Mouse (Mus musculus) midbrain, embryonic 14.5 days (tissue): ENCODE results near the gene Men1. TPM values are rescaled to one million over a fixed set of nuclear protein-coding genes. Genes with fewer than 3 reads are reported as not detected.
"Not testable (repeated sequence)": the region's sequence is repeated elsewhere in the genome, so short reads cannot be mapped to it uniquely, and the experiment has no call there.

ENCODE experiments used
- ATAC-seq: fragments of 200-750 bp; cut with Nextera tagmentation; 2 replicates; pipeline ENCODE4 v1.8.0; 2017; ENCODE audit warnings: moderate number of reproducible peaks, moderate library complexity; ENCODE audit not compliant: low FRiP score, low TSS enrichment
- DNase-seq: peaks from one replicate; pipeline ENCODE4 v3.0.0-alpha.2; 2015
- H3K27ac ChIP-seq: fragments of 300-500 bp; sonication (generic); replicated peaks from 2 replicates; pipeline ENCODE4 v1.5.1; 2014; ENCODE audit warnings: mild to moderate bottlenecking, low read depth, low read length, moderate library complexity
- H3K27me3 ChIP-seq: fragments of 300-500 bp; sonication (generic); 2 replicates; pipeline ENCODE4 v1.6.1; 2014; ENCODE audit warnings: low read length, control low read depth, mixed read lengths; ENCODE audit not compliant: control insufficient read depth, insufficient read depth
- H3K36me3 ChIP-seq: fragments of 300-500 bp; sonication (generic); 2 replicates; pipeline ENCODE4 v1.6.1; 2014; ENCODE audit warnings: low read length, control low read depth; ENCODE audit not compliant: control insufficient read depth, insufficient read depth
- H3K4me1 ChIP-seq: fragments of 300-500 bp; sonication (generic); 2 replicates; pipeline ENCODE4 v1.6.1; 2014; ENCODE audit warnings: mild to moderate bottlenecking, antibody characterized with exemption, low read length, control low read depth; ENCODE audit not compliant: control insufficient read depth, insufficient read depth
- H3K4me2 ChIP-seq: fragments of 300-500 bp; sonication (generic); 2 replicates; pipeline ENCODE4 v1.6.1; 2014; ENCODE audit warnings: mild to moderate bottlenecking, low read length, moderate library complexity
- H3K4me3 ChIP-seq: fragments of 300-500 bp; sonication (generic); replicated peaks from 2 replicates; pipeline ENCODE4 v1.5.1; 2014; ENCODE audit warnings: low read depth, low read length
- H3K9ac ChIP-seq: fragments of 300-500 bp; sonication (generic); replicated peaks from 2 replicates; pipeline ENCODE4 v1.6.1; 2014; ENCODE audit warnings: mild to moderate bottlenecking, low read length, moderate library complexity
- H3K9me3 ChIP-seq: fragments of 300-500 bp; sonication (generic); 2 replicates; pipeline ENCODE4 v1.6.1; 2016; ENCODE audit warnings: low read length, control low read depth, mixed read lengths; ENCODE audit not compliant: control insufficient read depth
- WGBS: fragments of 180-500 bp; shearing (Covaris S2); extraction: QIAGEN DNeasy Blood & Tissue Kit; methylation state at CpG from one replicate; pipeline ENCODE4 v1.1.7; 2014; 5-methylcytosine and 5-hydroxymethylcytosine counted together
- polyA plus RNA-seq: library from polyadenylated mRNA; unstranded; fragments of >200 nt; fragmentation: Nextera tagmentation; extraction: Ambion mirVana; gene quantifications from 2 replicates; pipeline ENCODE4 v1.2.1, GENCODE M21; 2014

The Men1 gene
- polyA plus RNA-seq, 1 experiment from 2014 or later, result 55.4 TPM

DNA sequence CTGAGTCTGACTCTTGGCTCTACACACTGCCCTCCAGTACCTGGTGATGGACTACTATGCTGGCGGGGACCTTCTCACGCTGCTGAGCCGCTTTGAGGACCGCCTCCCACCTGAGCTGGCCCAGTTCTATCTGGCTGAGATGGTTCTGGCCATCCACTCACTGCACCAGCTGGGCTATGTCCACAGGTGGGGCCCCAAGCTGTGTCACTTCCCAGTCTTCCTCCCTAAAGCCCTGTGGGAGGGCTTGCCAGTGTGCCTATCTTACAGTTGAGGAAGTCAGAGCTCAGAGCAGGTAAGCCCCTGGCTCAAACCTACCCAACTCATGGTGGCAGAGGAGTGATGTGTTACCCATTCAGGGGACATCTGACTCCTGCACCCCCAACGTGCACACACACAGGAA, 24.6 kb upstream of the Men1 start:
- WGBS, result 88% methylated on average over 5 of the region's 5 CpGs
- no peaks in the 10 kb centered on the region for H3K9me3 ChIP-seq
- no peaks in the 10 kb centered on the region for H3K27me3 ChIP-seq
- H3K36me3 ChIP-seq, result 0 out of 2 replicates have a peak, but pooled peaks cover 4% of the 10 kb centered on the region
- H3K4me2 ChIP-seq, result no peak overlapping the region
- no peak for ATAC-seq
- no peaks in the 10 kb centered on the region for H3K4me1 ChIP-seq
- H3K27ac ChIP-seq, result no peak overlapping the region
- no peak overlapping the region for H3K9ac ChIP-seq
- no peak overlapping the region for H3K4me3 ChIP-seq
- DNase-seq, result no peak

DNA sequence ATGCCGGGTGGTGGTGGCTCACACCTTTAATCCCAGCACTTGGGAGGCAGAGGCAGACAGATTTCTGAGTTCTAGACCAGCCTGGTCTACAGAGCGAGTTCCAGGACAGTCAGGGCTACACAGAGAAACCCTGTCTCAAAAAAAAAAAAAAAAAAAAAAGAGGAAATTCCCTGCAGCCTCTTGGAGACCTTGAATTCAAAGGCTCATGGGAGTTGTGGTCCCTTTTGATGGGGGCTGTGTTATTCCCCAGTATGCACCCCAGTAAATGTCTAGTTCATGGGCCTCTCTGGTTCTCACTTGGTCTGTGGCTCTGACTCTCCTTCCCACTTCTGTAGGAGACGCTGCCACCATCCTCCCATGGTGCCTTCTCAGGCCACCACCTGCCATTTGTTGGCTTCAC, 23.0 kb upstream of the Men1 start:
- H3K4me1 ChIP-seq, H3K4me2 ChIP-seq, H3K27me3 ChIP-seq, H3K4me3 ChIP-seq, ATAC-seq, H3K27ac ChIP-seq, H3K36me3 ChIP-seq, H3K9ac ChIP-seq, DNase-seq, H3K9me3 ChIP-seq: not testable (repeated sequence)
- WGBS, result 91% methylated on average over 3 of the region's 3 CpGs

DNA sequence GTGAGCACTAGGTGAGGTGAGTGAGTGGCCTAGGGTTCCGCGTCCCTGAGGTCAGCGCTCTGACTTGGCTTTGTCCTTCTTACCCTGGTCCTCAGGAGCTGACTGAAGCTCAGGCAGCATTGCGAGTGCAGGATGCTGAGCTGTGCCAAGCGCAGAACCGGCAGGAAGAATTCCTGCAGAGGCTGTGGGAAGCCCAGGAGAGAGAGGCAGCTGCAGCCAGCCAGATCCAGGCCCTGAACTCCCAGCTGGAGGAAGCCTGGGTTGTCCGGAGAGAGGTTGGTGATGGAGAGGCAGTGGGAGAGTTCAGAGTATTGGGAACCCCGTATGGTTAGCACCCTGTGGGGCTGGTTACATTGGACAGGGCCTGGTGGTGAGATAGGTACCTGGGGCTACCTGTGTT, 21.0 kb upstream of the Men1 start:
- ATAC-seq (no peak), DNase-seq (no peak)
- no peak overlapping the region for H3K4me3 ChIP-seq
- H3K9ac ChIP-seq, result no peak overlapping the region
- no peaks in the 10 kb centered on the region for H3K9me3 ChIP-seq
- no peak overlapping the region for H3K27ac ChIP-seq
- H3K36me3 ChIP-seq, result peaks cover 9% of the 10 kb centered on the region; the same call in 1 of the 2 replicates
- H3K4me1 ChIP-seq, result no peaks in the 10 kb centered on the region
- H3K4me2 ChIP-seq, result no peak overlapping the region
- H3K27me3 ChIP-seq, result no peaks in the 10 kb centered on the region
- WGBS, result 89% methylated on average over 8 of the region's 8 CpGs

DNA sequence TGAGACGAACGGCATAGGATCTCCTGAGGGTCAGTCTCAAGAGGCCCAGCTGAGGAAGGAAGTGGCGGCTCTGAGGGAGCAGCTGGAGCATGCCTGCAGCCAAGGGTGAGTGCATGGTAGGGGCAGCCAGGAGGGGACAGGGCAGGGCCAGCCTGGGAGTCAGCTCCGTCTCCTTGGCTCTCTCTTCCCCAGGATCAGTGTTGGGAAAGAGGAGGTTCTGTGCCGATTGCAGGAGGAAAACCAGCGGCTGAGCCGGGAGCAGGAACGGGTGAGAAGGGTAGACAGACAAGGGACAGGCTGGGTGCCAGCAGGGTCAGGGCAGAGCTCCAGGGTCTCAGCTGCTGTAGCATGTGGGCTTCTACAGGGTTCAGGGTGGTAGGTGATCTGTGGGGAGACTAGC, 20.3 kb upstream of the Men1 start:
- no peak overlapping the region for H3K9ac ChIP-seq
- no peak for ATAC-seq
- no peaks in the 10 kb centered on the region for H3K27me3 ChIP-seq
- WGBS, result 87% methylated on average over 8 of the region's 8 CpGs
- DNase-seq, result no peak
- no peaks in the 10 kb centered on the region for H3K9me3 ChIP-seq
- no peak overlapping the region for H3K4me2 ChIP-seq
- peaks cover 9% of the 10 kb centered on the region; the same call in 1 of the 2 replicates for H3K36me3 ChIP-seq
- H3K27ac ChIP-seq, result no peak overlapping the region
- no peak overlapping the region for H3K4me3 ChIP-seq
- no peaks in the 10 kb centered on the region for H3K4me1 ChIP-seq

DNA sequence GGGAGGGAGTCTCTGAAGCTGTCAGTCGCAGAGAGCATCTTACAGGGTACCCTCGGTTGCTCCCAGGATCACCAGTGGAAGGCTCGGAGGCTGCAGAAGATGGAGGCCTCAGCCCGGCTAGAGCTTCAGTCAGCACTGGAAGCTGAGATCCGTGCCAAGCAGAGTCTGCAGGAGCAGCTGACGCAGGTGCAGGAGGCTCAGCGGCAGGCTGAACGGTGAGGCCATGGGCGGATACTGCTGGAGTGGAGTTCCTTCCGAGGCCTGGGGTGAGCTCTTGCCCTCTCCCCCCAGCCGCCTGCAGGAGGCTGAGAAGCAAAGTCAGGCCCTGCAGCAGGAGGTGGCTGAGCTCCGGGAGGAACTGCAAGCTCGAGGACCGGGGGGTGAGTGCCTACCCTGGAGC, 19.2 kb upstream of the Men1 start:
- 79% methylated on average over 14 of the region's 14 CpGs for WGBS
- no peak for ATAC-seq

DNA sequence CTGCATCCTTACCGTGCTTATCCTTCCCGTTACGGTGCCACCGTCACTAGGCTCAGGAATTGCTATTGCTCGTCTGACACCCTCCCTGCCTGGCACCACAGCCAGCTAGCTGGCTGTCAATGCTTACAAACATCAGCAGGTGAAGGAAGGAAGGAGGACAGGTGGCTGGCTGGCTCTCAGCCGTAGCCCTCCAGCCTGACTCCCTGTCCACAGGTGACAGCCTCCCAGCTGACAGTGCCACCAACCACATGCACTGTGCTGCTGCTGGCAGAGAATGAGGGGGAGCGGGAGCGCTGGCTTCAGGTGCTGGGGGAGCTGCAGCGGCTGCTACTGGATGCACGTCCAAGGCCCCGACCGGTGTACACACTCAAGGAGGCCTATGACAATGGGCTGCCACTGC, 16.6 kb upstream of the Men1 start:
- Histone ChIP-seq H3K4me2 (no peak overlapping the region), H3K27ac (no peak overlapping the region), H3K9ac (no peak overlapping the region), H3K27me3 (no peaks in the 10 kb centered on the region), H3K4me1 (no peaks in the 10 kb centered on the region), H3K9me3 (no peaks in the 10 kb centered on the region), H3K36me3 (peaks cover 12% of the 10 kb centered on the region; the same call in 1 of the 2 replicates), H3K4me3 (no peak overlapping the region)
- ATAC-seq (no peak), DNase-seq (no peak)
- WGBS, result 92% methylated on average over 12 of the region's 12 CpGs

More for the DNA sequence above, 19.2 kb upstream of the Men1 start:
- Histone ChIP-seq H3K27ac (no peak overlapping the region), H3K9ac (no peak overlapping the region), H3K4me1 (no peaks in the 10 kb centered on the region), H3K27me3 (no peaks in the 10 kb centered on the region), H3K4me2 (no peak overlapping the region), H3K36me3 (peaks cover 8% of the 10 kb centered on the region; the same call in 1 of the 2 replicates), H3K4me3 (no peak overlapping the region), H3K9me3 (no peaks in the 10 kb centered on the region)
- no peak for DNase-seq

DNA sequence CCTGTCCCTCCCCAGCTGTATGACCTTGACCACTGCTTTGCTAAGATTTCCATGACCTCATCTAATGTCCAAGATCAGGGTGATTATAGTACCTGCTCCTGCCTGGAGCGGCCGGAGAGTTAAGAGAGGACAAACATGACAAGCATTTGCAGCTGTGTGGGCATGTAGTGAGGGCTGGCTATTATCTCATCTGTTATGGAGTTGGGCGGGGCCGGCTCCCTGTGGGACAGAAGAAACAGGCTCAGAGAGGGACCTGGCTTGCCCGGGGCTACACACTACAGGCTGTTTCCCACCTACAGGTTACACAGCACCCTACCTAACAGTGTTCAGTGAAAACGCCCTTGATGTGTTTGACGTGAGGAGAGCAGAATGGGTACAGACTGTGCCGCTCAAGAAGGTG, 13.4 kb upstream of the Men1 start:
- peaks cover 13% of the 10 kb centered on the region; the same call in 1 of the 2 replicates for H3K36me3 ChIP-seq
- 93% methylated on average over 8 of the region's 8 CpGs for WGBS
- no peak for ATAC-seq

DNA sequence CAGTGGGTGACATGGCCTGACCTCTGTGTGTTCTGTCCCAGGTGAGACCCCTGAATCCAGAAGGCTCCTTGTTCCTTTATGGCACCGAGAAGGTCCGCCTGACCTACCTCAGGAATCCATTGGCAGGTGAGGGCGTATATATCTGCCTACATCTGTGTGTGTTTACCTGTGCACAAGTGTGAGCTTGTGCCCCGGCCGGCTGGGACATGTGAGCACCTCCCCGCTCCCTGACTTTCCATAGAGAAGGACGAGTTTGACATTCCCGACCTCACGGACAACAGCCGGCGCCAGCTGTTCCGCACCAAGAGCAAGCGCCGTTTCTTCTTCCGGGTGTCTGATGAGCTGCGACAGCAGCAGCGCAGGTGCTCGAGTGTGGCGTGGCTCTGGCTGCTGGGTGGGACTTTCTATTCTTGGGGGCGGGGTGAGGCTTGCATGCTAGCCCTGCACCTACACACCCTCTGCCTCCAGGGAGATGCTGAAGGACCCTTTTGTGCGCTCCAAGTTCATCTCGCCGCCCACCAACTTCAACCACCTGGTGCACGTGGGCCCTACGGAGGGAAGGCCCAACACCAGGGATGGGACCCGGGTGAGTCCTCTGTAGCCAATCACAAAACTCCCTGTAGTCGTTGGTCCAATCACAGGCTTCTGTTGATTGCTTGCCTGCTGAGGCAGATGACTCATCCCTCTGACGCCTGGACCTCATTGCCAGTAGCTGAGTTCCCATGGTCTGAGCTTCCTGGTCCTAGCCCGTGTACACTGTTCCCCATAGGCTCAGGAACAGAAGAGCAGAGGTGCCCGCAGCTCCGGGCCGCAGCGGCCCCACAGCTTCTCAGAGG, 12.8 kb upstream of the Men1 start:
- 87% methylated on average over 33 of the region's 33 CpGs for WGBS
- Histone ChIP-seq H3K4me2 (no peak overlapping the region), H3K4me3 (no peak overlapping the region), H3K36me3 (peaks cover 9% of the 10 kb centered on the region; the same call in 1 of the 2 replicates), H3K9ac (no peak overlapping the region), H3K4me1 (no peaks in the 10 kb centered on the region), H3K27me3 (no peaks in the 10 kb centered on the region), H3K27ac (no peak overlapping the region), H3K9me3 (no peaks in the 10 kb centered on the region)
- no peak for DNase-seq
- no peak for ATAC-seq

More for the DNA sequence above, 13.4 kb upstream of the Men1 start:
- Histone ChIP-seq H3K27me3 (no peaks in the 10 kb centered on the region), H3K9ac (no peak overlapping the region), H3K4me2 (no peak overlapping the region), H3K4me1 (no peaks in the 10 kb centered on the region), H3K4me3 (no peak overlapping the region), H3K27ac (no peak overlapping the region), H3K9me3 (no peaks in the 10 kb centered on the region)
- no peak for DNase-seq

DNA sequence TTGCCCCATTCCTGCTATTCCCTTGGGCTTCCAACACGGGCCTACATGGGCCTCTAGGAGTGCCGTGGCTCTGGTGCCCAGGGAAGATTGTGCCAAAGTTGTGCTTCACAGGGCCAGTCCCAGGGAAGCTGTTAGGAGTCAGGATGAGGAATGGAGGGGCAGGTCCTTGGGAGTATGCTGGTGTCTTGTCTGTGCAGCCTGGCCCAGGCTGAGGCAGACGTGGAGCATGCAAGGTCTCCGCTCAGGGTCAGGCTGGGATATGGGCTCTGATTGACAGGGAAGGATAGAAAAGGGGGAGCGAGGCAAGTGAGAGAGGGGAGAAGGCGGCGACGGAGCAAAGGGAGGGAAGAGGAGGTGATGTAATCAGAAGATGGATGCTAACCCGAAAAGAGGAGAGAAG, 10.0 kb upstream of the Men1 start:
- WGBS, result 83% methylated on average over 9 of the region's 9 CpGs

More for the DNA sequence above, 10.0 kb upstream of the Men1 start:
- DNase-seq, result no peak
- no peak for ATAC-seq
- Histone ChIP-seq H3K4me2 (no peak overlapping the region), H3K27ac (no peak overlapping the region), H3K9me3 (no peaks in the 10 kb centered on the region), H3K9ac (no peak overlapping the region), H3K4me3 (no peak overlapping the region), H3K27me3 (no peaks in the 10 kb centered on the region), H3K36me3 (0 out of 2 replicates have a peak, but pooled peaks cover 7% of the 10 kb centered on the region), H3K4me1 (no peaks in the 10 kb centered on the region)
